Mouse (Mus musculus) erythroblast, adult 5-6 weeks (primary cell): Measurements from ENCODE around the gene Gm8994. TPM values are rescaled to one million over a fixed set of nuclear protein-coding genes. Genes with fewer than 3 reads are reported as not detected.
"Not testable (repeated sequence)": the region's sequence is repeated elsewhere in the genome, so short reads cannot be mapped to it uniquely, and the experiment has no call there.

Source experiments
- ATAC-seq: replicated peaks from 2 replicates; pipeline ENCODE4 v1.8.0; 2016; ENCODE audit warnings: moderate number of reproducible peaks, mild to moderate bottlenecking, moderate TSS enrichment, inconsistent platforms; ENCODE audit not compliant: poor library complexity, low FRiP score, severe bottlenecking
- total RNA-seq, 2 experiments: library from RNA; stranded (forward) in 1 of 2; stranded (reverse) in 1 of 2; fragments of 150-400 nt in 1 of 2; fragments of 200-764, 138-1000 nt in 1 of 2; gene quantifications; 2 replicates each; pipeline versions ENCODE4 v1.2.3 to v1.2.4; 2015 to 2017; ENCODE audit warnings: low replicate concordance in 2 of 2

The Gm8994 gene
- total RNA-seq (2015; ENCODE audit: low replicate concordance) (not detected in 2 replicates), total RNA-seq (2017; ENCODE audit: low replicate concordance) (not detected in 2 replicates)

- ATAC-seq = not testable (repeated sequence)
Measured at GRCm38 (mm10) chr6:136327239-136327638, at the start of gene Gm8994. Gene Gm8994, plus strand, starts transcription at chr6:136327539.

- ATAC-seq = no peak
Measured at GRCm38 (mm10) chr6:136277685-136278084, 49.7 kb upstream of the Gm8994 start.

- no peak for ATAC-seq
Measured at GRCm38 (mm10) chr6:136284565-136284964, 42.8 kb upstream of the Gm8994 start.

- no peak for ATAC-seq
Measured at GRCm38 (mm10) chr6:136286180-136286579, 41.2 kb upstream of the Gm8994 start.

GRCm38 (mm10) chr6:136286589-136286988 lies 40.8 kb upstream of the Gm8994 start:
- ATAC-seq = no peak

GRCm38 (mm10) chr6:136291424-136291823 lies 35.9 kb upstream of the Gm8994 start:
- no peak for ATAC-seq

- ATAC-seq = no peak
Measured at GRCm38 (mm10) chr6:136291951-136292714, 35.2 kb upstream of the Gm8994 start.

GRCm38 (mm10) chr6:136293700-136294099 lies 33.6 kb upstream of the Gm8994 start:
- no peak for ATAC-seq

GRCm38 (mm10) chr6:136295821-136296220 lies 31.5 kb upstream of the Gm8994 start:
- ATAC-seq = no peak

- no peak for ATAC-seq
Measured at GRCm38 (mm10) chr6:136296251-136296650, 31.1 kb upstream of the Gm8994 start.

- ATAC-seq = no peak
Measured at GRCm38 (mm10) chr6:136303514-136303913, 23.8 kb upstream of the Gm8994 start.

- ATAC-seq = no peak
Measured at GRCm38 (mm10) chr6:136304369-136304988, 22.9 kb upstream of the Gm8994 start.

GRCm38 (mm10) chr6:136309487-136309886 lies 17.9 kb upstream of the Gm8994 start:
- ATAC-seq = no peak

GRCm38 (mm10) chr6:136328416-136328815 lies 1.1 kb downstream of the Gm8994 start:
- ATAC-seq = not testable (repeated sequence)

GRCm38 (mm10) chr6:136340669-136341068 lies 13.3 kb downstream of the Gm8994 start:
- no peak for ATAC-seq

GRCm38 (mm10) chr6:136341093-136341492 lies 13.8 kb downstream of the Gm8994 start:
- no peak for ATAC-seq

- no peak for ATAC-seq
Measured at GRCm38 (mm10) chr6:136343868-136344267, 16.5 kb downstream of the Gm8994 start.

- ATAC-seq = no peak
Measured at GRCm38 (mm10) chr6:136345034-136345433, 17.7 kb downstream of the Gm8994 start.

- no peak for ATAC-seq
Measured at GRCm38 (mm10) chr6:136345641-136346040, 18.3 kb downstream of the Gm8994 start.

GRCm38 (mm10) chr6:136347053-136347452 lies 19.7 kb downstream of the Gm8994 start:
- ATAC-seq = no peak

- no peak for ATAC-seq
Measured at GRCm38 (mm10) chr6:136347631-136348030, 20.3 kb downstream of the Gm8994 start.
